Mouse (Mus musculus) bone marrow, adult 2 months (tissue): ENCODE measurements at regions not wholly inside any gene's neighbourhood (a gene's known extent, or its start where the extent isn't known, plus 50 kb on each side); places are given as distances from the start of the nearest gene placed in this dataset.

Source experiments
- CTCF ChIP-seq: fragments of 200-500 bp; IDR thresholded peaks from 2 replicates; pipeline ENCODE4 v1.5.1; 2011; ENCODE audit warnings: low read length, control low read depth; ENCODE audit not compliant: control insufficient read depth, insufficient read depth
- POLR2A ChIP-seq: fragments of 200-500 bp; IDR thresholded peaks from 2 replicates; pipeline ENCODE4 v1.6.1; 2011; ENCODE audit warnings: low read depth, mild to moderate bottlenecking, control low read depth, low read length, borderline replicate concordance; ENCODE audit not compliant: control insufficient read depth

DNA sequence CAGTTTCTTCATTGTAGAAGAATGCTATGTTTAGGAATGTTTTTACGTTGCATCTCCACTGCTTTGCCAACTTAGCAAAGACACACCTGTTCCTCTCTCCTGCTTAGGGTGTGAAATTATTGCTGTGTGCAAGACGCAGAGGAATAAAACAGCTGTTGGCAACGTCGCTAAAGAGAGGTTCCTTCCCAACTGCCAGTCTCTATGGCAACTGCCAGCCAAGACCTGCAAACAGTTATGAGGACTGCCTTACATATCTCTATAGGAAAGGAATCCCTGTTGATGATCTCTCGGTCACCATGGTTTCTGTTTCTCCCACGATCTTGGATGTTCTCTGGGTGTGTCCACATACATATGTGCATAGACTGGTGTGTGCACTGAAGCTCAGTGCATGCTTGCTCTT is 109.6 kb upstream of the Gm26657 start:
- TF ChIP-seq POLR2A (no peak), CTCF (no peak)
